Mouse (Mus musculus) adrenal gland, adult 18-20 months (tissue): ENCODE measurements around the gene Epp13. TPM values are rescaled to one million over a fixed set of nuclear protein-coding genes. Genes with fewer than 3 reads are reported as not detected.
"Not testable (repeated sequence)": the region's sequence is repeated elsewhere in the genome, so short reads cannot be mapped to it uniquely, and the experiment has no call there.

Source experiments
- DNase-seq, 2 experiments: peaks; one replicate each; pipeline ENCODE4 v3.0.0; 2021 to 2022; ENCODE audit warnings: low spot score in 2 of 2
- long read RNA-seq, 2 experiments: library from polyadenylated mRNA; stranded (forward); transcript quantifications; one replicate each; pipeline ENCODE4 v2.0.0; 2021
- total RNA-seq, 2 experiments: library from RNA; stranded (reverse); gene quantifications; 1 replicate in 1 of 2; 2 replicates in 1 of 2; pipeline ENCODE4 v1.2.3; 2021

Epp13 gene
- total RNA-seq: not detected
- long read RNA-seq, experiment 1: 0 reads
- long read RNA-seq, experiment 2: 0 reads

DNA sequence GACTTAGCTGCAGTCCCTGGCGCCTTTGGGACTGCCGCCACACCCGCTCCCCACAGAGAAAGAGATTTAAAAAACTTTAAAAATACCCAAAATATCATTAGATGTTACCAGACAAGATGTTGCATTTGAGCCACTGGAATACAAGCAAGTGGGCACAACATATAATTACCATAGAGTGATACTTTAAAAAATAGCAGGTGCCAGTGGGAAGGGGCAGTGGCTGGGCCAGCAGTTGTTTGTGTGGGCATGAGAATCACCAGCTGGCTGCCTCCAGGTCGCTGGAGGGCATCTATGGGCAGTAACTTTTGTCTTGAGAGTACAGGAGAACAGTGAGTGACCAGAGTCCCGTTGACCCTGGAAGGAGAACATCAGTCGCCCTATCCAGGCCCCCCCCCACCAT is at the start of gene Epp13:
Gene Epp13, plus strand, starts transcription at position 301 of the 400 bp plus-strand sequence.
- DNase-seq: no peak

DNA sequence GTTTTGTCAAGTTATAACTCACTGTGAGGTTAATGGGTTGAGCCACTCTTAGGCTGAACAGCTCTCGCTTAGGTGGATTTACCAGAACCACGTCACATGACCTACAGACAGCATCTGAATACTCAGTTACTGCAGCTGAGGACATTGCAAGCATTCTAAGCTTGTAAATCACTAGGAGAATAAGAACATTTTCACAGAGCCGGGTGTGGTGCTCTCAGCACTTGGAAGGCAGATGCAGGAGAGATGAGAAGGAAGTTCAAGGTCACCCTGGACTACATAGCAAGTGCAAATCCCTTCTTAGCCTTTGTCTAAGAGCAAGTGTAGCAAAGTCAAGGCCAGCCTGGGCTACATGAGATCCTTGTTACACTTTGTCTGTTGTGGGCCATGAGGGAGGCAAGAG is 48.3 kb upstream of the Epp13 start:
- DNase-seq: no peak

DNA sequence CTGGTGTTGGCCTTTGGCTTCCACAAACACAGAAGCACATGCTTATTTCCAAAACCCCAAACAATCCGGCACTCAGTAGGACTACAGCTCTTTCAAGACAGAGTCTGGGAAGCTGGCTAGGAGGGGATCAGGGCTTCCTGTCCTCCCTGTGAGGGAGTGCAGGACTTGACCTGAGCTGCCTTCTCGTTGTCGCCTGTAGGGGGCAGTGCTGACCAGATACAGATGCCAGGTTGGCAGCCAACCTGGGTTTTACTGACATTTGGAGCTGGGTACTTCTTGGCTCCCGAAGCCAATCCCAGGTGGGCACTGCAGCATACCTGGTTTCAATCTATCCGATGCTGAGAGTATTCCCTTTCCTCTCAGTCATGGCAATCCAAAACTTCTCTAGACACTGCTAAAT is 39.4 kb upstream of the Epp13 start:
- DNase-seq: peak; percentile 41 to 53

DNA sequence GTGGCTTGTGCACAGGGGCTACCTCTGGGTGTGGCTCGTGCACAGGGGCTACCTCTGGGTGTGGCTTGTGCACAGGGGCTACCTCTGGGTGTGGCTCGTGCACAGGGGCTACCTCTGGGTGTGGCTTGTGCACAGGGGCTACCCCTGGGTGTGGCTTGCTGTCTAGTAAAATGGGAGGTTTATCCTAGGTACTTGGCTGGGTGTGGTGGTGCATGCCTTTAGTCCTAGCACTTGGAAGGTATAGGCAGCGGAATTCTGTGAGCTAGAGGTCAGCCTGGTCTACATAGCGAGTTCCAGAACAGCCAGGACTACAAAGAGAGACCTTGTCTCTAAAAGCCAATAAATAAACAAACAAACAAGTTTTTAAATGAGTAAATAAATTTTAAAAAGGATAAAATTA is 37.8 kb upstream of the Epp13 start:
- DNase-seq: not testable (repeated sequence)

DNA sequence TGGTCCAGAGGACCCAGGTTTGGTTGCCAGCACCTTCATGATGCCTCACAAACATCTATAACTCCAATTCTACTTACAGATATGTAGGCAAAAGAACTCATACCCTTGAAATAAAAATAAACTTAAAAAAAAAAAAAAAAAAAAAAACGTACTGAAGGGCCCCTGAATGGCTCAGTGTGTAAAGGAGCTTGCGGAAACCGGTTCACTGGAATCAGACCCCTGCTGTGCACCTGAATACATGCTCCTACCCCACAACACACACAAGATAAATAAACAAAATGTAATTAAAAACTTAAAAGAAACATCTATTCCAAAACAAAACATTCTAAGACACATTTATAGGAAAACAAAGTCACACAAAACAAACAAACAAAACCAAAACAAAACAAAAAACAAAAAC is 32.4 kb upstream of the Epp13 start:
- DNase-seq: no peak

DNA sequence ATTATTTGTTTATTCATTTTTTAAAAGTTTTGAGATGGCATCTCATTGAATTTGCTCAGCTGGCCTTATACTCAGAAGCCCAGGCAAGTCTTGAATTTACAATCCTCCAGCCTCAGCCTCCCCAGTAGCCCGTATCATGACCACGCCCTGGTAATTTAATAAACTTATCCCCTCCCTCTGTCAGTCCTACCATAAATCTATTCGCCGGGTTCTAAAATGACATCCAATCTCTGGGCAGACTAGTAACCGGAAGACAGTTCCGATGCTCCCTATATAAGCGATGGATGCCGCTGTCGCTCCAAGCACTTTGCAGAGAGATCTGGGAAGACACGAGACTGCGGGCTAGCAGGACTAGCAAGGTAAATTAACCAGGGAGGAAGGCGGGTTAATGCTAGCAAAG is 30.5 kb upstream of the Epp13 start, which contains the start of gene Zscan5b:
Gene Zscan5b, plus strand, starts transcription at position 301 of the 400 bp plus-strand sequence.
- DNase-seq: no peak

DNA sequence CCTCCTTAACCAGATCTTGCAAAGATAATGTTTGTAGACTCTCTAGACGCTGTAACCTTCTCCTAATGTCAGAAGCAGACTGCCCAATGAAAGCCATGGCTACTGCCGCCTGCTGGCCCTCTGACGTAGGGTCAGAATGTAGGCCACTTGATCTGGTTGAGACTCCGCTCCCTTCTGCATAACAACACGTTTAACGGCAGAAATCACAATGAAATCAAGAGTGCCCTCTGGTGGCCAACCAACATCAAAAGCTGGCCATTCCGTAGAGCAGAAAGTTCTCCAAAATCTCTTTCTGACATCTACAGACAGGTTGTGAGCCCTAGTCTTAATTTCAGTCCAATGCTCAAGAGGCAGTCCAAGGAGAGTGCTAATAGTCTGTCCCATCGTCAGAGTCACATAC is 24.0 kb upstream of the Epp13 start:
- peak in 1 of 2 experiments; percentile 16 for DNase-seq

DNA sequence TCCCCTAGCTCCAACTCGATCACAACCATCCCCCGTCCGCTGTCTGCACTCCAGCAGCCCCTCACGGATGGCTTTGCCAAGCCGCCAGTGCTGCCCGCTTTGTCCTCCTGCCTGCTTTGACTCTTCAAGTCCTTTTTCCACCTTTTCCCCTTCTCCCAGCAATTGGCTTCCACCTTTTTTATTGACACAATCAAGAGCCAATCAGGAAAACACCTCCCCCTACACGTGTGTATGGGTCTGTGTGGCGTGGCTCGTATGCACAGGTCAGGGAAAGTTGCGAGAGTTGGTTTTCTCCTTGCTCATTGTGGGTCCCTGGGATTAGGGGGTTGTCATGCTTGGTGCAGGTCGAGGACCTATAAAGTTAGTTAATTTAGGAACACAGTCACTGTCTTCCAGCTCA is 12.7 kb upstream of the Epp13 start:
- DNase-seq: no peak

DNA sequence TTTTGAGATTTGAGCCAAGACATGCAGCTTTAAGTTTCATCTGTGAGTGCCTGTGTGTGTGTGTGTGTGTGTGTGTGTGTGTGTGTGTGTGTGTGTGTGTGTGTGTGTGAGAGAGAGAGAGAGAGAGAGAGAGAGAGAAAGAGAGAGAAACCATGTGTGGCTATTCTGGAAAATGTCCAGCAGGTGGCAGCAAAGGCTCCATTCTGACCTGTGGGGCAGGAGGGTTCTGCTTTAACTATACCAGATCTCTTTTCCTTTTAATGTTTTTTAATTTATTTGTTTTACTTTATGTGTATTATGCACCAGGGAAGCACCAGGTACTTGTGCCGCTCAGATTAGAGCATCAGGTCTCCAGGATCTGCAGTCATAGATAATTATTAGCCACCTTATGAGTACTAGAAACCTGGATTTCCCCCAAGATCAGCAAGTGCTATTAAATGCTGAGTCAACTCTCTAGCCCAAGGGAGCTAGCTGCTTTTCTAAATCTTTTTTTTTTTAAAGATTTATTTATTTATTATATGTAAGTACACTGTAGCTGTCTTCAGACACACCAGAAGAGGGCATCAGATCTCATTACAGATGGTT is 11.6 kb upstream of the Epp13 start:
- peak; percentile 33 to 38 for DNase-seq

DNA sequence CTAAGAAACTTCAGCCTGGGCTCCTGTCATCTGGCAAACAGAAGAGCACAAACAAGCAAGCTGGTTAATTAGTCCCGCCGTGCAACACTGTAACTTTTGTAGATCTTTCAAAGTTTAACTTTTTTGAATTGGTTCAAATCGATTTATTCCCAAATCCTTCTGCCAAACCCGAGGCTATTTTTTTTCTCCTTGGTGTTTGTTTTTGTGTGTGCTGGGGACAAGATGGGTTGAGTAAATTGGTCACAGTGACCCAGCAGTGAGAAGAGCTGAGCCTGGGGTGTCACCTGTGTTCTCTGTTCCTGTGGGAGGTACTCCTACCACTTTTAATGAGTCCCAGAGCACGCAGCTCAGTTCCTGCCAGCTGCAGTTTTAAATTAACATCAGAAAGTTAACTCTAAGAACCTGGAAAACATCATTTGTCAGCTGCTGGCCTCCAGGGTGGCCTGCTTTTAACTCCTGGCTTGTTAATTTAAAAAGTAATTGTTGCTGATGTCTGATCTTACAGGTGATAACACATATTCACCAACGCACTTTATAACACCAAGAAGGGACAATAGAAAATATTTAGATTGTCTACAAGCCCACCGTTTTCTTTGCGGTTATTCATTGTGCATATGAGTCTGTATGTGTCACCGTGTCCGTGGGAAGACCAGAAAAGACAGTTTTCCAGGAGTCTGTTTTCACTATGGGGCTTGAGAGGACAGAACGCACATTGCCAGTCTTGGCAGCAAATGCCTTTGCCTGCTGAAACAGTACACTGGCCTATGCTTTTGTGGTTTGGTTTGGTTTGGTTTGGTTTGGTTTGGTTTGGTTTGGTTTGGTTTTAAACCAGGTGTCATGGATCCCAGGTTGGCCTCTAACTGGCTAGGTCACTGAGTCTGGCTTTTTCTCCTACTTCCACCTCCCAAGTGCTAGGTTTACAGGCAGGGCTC is 7.9 kb upstream of the Epp13 start:
- no peak for DNase-seq

DNA sequence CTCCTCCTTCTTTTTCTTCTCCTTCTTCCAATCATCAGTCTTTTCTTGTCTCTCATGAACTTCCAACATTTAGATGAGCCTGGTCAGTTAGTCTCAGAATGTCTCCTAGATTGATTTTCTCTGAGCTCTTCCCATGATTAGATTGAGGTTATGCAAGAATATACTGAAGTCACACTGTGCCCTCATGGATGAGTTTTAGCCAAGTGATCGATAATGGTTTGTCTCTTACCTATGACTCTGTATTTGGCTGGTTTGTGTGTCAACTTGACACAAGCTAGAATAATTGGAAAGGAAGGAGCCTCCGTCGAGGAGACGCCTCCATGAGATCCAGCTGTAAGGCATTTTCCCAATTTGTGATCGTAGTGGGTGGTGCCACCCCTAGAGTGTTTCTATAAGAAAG is 1.9 kb downstream of the Epp13 start:
- no peak for DNase-seq

DNA sequence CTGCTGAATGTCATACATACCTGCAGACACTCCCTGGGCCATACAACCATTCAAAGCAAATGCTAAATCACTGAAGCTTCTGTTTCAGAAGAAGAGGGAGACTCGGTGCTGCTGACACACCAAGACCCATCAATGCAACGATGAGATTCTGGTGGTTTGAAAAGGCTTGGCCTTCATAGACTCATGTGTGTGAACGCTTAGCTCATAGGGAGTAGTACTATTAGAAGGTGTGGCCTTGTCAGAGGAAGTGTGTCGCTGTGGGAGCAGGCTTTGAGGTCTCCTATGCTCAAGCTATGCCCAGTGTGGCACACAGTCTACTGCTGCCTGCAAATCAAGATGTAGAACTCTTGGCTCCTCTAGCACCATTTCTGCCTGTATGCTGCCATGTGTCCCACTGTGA is 4.9 kb downstream of the Epp13 start:
- DNase-seq: no peak

DNA sequence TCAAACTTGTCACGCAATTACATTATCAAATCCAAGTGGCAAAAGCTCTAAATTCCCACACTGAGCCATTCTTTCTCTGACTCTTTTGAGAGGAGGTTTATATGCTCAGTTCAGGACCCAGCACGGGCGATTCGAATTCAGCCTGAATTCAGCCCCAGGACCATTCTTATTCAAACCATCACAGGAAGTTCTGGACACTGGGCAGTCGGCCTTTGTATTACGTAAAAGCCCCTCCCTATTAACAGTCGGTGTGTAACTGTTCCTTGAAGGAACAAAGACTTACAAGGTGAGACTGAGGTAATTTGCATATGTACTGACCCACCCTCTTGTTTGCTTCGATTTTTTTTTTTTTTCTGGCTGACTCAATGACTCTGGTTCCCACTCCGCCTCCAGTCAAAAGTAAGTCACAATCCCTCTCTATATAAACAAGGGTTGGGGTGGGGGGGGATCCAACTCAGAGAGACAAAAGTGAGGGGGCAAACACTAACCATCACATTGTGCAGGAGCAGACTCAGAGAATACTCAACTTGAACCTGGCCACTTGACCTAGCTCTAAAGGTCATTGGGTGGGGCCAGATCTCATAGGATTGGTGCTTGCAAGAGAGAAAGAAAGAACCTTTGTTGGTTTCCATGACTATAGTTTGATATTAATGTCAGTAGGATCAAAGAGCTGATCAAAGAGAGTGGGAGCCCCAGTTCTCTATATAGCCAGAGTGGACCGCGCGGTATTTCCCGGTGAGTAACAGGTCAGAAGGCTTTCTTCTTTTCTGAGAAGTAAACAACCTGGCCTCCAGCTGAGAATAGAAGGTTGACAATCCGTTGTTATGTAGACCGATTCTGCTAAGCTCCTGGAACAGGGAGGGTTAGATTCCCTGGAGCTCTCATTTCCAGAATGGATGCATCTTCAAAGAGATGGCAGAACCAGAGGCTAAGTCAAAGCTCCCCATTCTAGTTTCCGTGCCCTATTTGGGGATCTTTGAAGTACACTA is 6.0 kb downstream of the Epp13 start:
- DNase-seq: no peak

DNA sequence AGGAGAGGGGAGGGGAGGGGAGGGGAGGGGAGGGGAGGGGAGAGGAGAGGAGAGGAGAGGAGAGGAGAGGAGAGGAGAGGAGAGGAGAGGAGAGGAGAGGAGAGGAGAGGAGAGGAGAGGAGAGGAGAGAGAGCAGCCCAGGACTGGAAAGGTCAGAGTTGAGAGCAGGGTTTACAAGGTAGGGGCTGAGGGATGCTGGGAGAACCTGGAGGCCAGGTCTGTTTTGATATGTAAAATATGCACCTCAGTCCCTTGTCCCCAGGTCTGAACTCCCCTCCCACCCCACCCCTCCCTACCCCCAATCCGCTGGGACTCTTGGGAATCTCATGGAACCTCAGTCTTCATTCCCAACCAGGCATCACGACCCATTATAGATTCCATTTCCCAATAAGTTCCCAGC is 7.5 kb downstream of the Epp13 start:
- not testable (repeated sequence) for DNase-seq

DNA sequence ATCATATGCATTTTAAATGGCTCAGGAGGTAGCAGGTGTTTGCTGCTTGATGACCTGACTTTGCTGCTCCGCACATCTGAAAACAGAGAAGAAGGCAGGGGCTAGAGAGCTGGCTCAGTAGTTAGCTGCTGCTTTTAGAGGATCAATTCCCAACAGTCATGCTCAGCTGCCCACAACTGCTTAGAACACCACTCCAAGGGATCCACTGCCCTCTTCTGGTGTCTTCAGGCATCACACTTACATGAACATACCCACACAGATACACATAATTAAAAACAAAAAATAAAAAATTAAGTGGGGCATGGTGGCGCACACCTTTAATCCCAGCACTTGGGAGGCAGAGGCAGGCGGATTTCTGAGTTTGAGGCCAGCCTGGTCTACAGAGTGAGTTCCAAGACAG is 9.6 kb downstream of the Epp13 start:
- no peak for DNase-seq

DNA sequence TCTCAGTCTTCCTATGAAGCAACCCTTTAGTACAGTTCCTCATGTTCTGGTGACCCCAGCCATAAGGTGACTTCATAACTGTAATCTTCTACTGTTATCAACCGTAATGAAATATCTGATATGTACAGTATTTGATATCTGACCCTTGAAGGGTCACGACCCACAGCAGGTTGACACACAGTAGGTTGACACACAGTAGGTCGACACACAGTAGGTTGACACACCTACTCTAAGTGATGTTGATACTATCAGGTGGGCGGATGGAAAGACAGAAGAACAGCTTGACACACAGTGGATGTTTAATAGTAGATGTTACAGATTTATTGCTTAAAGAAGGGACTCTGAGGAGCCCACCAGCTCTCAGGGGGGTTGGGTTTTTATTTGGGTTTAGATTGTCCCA is 10.5 kb downstream of the Epp13 start:
- no peak for DNase-seq

DNA sequence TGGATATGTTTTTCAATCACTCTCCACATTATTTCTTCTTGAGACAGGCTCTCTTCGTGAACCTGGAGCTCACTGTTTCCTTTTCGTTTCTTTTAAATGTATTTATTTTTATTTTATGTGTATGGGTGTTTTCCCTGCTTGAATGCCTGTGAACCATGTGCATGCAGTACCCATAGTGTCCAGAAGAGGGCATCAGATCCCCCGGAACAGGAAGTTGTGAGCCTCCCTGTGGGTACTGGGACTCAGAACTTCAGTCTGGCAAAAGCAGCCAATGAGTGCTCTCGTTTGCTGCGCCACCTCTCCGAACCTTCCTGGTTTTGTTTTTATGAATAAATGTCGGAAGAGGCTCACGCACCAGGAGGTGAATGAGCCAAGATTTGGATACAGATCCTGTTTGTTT is 13.2 kb downstream of the Epp13 start:
- DNase-seq: peak; percentile 5 to 24

DNA sequence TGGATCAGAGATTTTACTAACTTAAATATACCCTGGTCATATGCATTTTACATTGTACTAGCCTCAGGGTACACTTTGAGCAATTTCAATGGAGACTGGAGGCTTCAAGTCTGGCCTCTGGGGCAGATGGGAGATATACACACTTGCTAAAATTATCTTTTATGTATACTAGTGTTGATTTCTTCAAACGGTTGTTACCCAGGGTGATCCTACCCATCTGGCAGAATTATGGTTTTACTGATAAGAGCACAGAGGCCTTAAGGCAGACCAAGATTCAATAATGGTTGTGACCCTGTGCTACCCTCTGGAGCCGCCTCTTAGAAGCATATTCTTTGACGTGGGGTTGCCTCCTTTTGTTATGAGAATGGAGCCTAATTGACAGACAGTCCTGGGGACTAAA is 25.4 kb downstream of the Epp13 start:
- no peak for DNase-seq

DNA sequence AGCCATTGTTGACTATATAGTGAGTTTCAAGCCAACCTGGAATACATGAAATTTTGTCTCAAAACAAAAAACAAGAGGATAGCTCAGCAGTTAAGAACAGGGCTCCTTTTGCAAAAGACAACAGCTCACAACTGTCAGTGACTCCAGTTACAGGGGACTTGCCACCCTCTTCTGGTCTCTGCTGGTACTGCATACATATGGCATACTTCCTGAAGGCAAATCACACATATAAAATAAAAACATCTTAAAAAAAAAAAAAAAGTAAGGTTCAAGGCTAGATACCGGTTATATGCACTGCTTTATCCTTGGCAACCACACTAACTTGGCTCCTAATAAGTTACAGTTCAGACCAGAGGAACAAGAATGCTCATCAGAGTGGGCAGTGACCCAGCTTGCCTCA is 30.2 kb downstream of the Epp13 start:
- peak; percentile 65 to 69 for DNase-seq

DNA sequence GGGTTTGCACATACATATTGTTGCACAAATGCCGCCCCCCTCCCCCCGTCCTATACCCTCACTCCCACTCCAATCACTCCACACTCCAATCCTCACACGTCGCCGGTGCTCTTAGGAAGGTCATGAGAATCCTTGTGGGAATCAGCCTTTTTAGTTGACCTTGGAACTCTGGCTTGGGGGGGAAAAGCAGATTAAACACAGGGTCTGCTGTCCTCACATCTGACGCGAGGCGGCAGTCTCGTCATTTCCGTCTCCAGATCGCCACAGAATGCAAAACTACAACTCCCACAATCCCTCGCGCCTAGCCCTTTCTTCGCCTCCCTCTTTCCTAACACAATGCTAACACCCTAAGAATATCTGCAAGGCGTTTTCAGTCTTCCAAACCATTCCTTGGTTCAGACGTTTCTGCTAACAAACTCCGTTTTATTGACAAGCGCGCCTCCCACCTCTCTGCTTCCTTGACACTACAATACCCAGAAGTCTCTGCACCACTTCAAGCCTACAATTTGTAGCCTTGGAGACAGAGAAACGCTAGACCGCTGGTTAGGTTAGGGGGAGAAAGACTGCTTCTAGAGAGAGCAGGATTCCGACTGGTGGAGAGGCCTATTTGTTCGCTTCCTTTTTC is 31.1 kb downstream of the Epp13 start:
- peak; percentile 65 to 70 for DNase-seq
